Mouse (Mus musculus): Measurements from ENCODE around the gene Myoc. TPM values are rescaled to one million over a fixed set of nuclear protein-coding genes. Genes with fewer than 3 reads are reported as not detected.

Myoc gene
- polyA plus RNA-seq, 1 experiment from 2014 or later: 0.17 TPM

GRCm38 (mm10) chr1:162642591-162642990 is 3.6 kb downstream of the Myoc start:
- Histone ChIP-seq H3K27ac (ENCODE audit: low read length) (no peak overlapping the region), H3K36me3 (ENCODE audit: insufficient read depth, low read length) (no peaks in the 10 kb centered on the region), H3K9me3 (ENCODE audit: low read length) (no peaks in the 10 kb centered on the region), H3K4me3 (ENCODE audit: low read length) (no peak overlapping the region), H3K27me3 (ENCODE audit: insufficient read depth, low read length) (no peaks in the 10 kb centered on the region), H3K4me2 (replicated peaks; ENCODE audit: low read depth, low read length) (no peak overlapping the region), H3K9ac (replicated peaks; ENCODE audit: low read length) (no peak overlapping the region), H3K4me1 (ENCODE audit: insufficient read depth, low read length) (no peaks in the 10 kb centered on the region)
- 61% methylated on average over 3 of the region's 3 CpGs for WGBS
- no peak for ATAC-seq (ENCODE audit: low FRiP score, low TSS enrichment)

DNA sequence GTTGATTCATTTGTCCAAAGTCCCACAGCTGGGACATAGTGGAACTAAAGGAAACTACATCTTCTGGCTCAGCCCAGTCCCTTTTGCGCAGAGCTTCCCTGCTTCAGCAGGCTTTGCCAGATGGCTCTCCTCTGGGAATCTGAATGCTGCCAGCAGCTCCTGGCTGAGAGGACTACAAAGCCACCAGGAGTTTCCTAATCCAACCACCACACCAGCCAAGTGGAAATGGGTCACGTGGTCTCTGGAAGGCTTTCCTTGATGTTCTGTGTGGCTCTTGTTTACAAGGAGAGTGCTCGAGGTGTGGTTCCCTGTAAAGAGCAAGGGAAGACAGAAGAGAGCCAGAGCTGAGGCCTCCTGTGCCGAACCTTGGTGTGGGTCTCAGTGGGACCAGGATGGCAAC is 4.8 kb downstream of the Myoc start:
- Histone ChIP-seq H3K4me3 (ENCODE audit: low read length) (no peak overlapping the region), H3K9me3 (ENCODE audit: low read length) (no peaks in the 10 kb centered on the region), H3K4me2 (replicated peaks; ENCODE audit: low read depth, low read length) (no peak overlapping the region), H3K27ac (ENCODE audit: low read length) (no peak overlapping the region), H3K9ac (replicated peaks; ENCODE audit: low read length) (no peak overlapping the region), H3K4me1 (ENCODE audit: insufficient read depth, low read length) (no peaks in the 10 kb centered on the region), H3K36me3 (ENCODE audit: insufficient read depth, low read length) (no peaks in the 10 kb centered on the region), H3K27me3 (ENCODE audit: insufficient read depth, low read length) (no peaks in the 10 kb centered on the region)
- 40% methylated on average over 4 of the region's 4 CpGs for WGBS
- no peak for ATAC-seq (ENCODE audit: low FRiP score, low TSS enrichment)

- Histone ChIP-seq H3K9ac (replicated peaks; ENCODE audit: low read length) (no peak overlapping the region), H3K27ac (ENCODE audit: low read length) (no peak overlapping the region), H3K9me3 (ENCODE audit: low read length) (no peaks in the 10 kb centered on the region), H3K27me3 (ENCODE audit: insufficient read depth, low read length) (no peaks in the 10 kb centered on the region), H3K4me2 (replicated peaks; ENCODE audit: low read depth, low read length) (no peak overlapping the region), H3K36me3 (ENCODE audit: insufficient read depth, low read length) (no peaks in the 10 kb centered on the region), H3K4me3 (ENCODE audit: low read length) (no peak overlapping the region), H3K4me1 (ENCODE audit: insufficient read depth, low read length) (no peaks in the 10 kb centered on the region)
- WGBS: 77% methylated on average over 10 of the region's 10 CpGs
- no peak for ATAC-seq (ENCODE audit: low FRiP score, low TSS enrichment)
These were observed 7.2 kb downstream of the Myoc start for GRCm38 (mm10) chr1:162646083-162646686.

- no peak overlapping the region for H3K4me3 ChIP-seq (ENCODE audit: low read length)
- no peak for ATAC-seq (ENCODE audit: low FRiP score, low TSS enrichment)
- 93% methylated on average over 14 of the region's 14 CpGs for WGBS
These were observed 9.5 kb downstream of the Myoc start for GRCm38 (mm10) chr1:162648416-162648815.

GRCm38 (mm10) chr1:162658119-162658518 is 19.2 kb downstream of the Myoc start, which contains the start of gene Myocos:
Gene Myocos (minus strand): TSS chr1:162658219.
- H3K27ac ChIP-seq (ENCODE audit: low read length): no peak within 1 kb of the TSS
- H3K4me2 ChIP-seq (replicated peaks; ENCODE audit: low read depth, low read length): no peak within 1 kb of the TSS
- H3K4me1 ChIP-seq (ENCODE audit: insufficient read depth, low read length): no peaks in the 10 kb centered on the region
- no peak for ATAC-seq (ENCODE audit: low FRiP score, low TSS enrichment)
- no peak within 1 kb of the TSS for H3K9ac ChIP-seq (replicated peaks; ENCODE audit: low read length)
- H3K4me3 ChIP-seq (ENCODE audit: low read length): no peak within 1 kb of the TSS
- H3K27me3 ChIP-seq (ENCODE audit: insufficient read depth, low read length): no peaks in the 10 kb centered on the region
- WGBS: 93% methylated on average over 7 of the region's 7 CpGs
- no peaks in the 10 kb centered on the region for H3K36me3 ChIP-seq (ENCODE audit: insufficient read depth, low read length)
- no peaks in the 10 kb centered on the region for H3K9me3 ChIP-seq (ENCODE audit: low read length)

More at GRCm38 (mm10) chr1:162648416-162648815, 9.5 kb downstream of the Myoc start:
- Histone ChIP-seq H3K9me3 (ENCODE audit: low read length) (no peaks in the 10 kb centered on the region), H3K4me1 (ENCODE audit: insufficient read depth, low read length) (no peaks in the 10 kb centered on the region), H3K27me3 (ENCODE audit: insufficient read depth, low read length) (no peaks in the 10 kb centered on the region), H3K27ac (ENCODE audit: low read length) (no peak overlapping the region), H3K36me3 (ENCODE audit: insufficient read depth, low read length) (no peaks in the 10 kb centered on the region), H3K9ac (replicated peaks; ENCODE audit: low read length) (no peak overlapping the region), H3K4me2 (replicated peaks; ENCODE audit: low read depth, low read length) (no peak overlapping the region)

DNA sequence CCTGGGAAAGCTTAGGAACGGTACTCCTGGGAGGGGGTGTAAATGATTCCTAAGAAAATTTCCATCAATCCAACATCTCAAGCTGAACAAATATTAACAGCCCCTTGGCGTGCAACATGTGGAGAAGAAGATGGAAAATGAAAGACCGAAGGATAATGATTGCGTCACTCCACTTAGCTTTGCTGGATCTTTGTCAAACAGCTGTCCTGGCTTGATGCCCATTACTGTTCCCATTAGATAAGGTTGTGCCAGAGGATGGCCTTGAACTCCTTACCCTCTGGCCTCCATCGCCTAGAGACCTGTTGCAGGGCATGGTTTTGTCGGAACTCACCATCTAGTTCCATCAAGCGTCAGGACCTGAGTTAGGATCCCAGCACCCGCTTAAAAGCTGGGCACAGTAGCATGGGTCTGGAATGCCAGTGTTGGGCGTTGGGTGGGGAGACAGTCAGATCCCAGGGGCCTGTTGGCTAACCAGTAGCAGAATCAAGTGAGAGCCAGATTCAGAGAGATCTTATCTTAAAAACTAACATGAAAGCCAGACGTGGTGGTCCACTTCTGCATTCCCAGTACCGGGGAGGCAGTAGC is 21.4 kb downstream of the Myoc start:
- no peak for ATAC-seq (ENCODE audit: low FRiP score, low TSS enrichment)
- Histone ChIP-seq H3K27ac (ENCODE audit: low read length) (no peak overlapping the region), H3K9ac (replicated peaks; ENCODE audit: low read length) (no peak overlapping the region), H3K36me3 (ENCODE audit: insufficient read depth, low read length) (no peaks in the 10 kb centered on the region), H3K4me1 (ENCODE audit: insufficient read depth, low read length) (no peaks in the 10 kb centered on the region), H3K4me3 (ENCODE audit: low read length) (no peak overlapping the region), H3K4me2 (replicated peaks; ENCODE audit: low read depth, low read length) (no peak overlapping the region), H3K27me3 (ENCODE audit: insufficient read depth, low read length) (no peaks in the 10 kb centered on the region), H3K9me3 (ENCODE audit: low read length) (no peaks in the 10 kb centered on the region)
- 83% methylated on average over 11 of the region's 11 CpGs for WGBS

DNA sequence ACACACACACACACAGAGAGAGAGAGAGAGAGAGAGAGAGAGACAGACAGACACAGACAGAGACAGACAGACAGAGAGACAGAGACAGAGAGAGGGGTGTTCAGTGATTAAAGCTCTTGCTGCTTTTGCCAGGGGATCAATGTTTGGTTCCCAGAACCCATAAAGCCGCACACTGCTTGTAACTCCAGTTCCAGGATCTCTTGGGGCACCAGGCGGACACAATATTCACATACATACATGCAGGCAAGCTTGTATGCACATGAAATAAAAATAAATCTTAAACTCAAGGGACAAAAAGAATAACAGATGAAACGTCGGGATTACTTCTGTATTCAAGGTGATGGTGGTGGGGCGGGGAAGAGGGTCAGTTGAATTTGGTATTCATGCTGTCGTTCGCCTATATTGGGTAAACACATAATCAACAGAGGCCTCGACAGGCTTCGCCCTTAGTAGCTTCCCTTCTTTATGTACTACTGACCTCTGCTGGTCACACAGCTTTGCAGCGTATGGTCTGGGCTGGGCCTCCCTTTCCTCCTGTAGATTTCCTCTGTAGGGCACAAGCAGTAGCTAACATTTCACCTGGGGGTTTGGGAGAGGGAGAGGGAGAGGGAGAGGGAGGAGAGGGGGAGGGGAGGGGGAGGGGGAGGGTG is 26.0 kb downstream of the Myoc start:
- Histone ChIP-seq H3K9ac (replicated peaks; ENCODE audit: low read length) (no peak overlapping the region), H3K4me1 (ENCODE audit: insufficient read depth, low read length) (0 out of 2 replicates have a peak, but pooled peaks cover 6% of the 10 kb centered on the region), H3K27me3 (ENCODE audit: insufficient read depth, low read length) (no peaks in the 10 kb centered on the region), H3K27ac (ENCODE audit: low read length) (no peak overlapping the region), H3K9me3 (ENCODE audit: low read length) (no peaks in the 10 kb centered on the region), H3K4me3 (ENCODE audit: low read length) (no peak overlapping the region), H3K36me3 (ENCODE audit: insufficient read depth, low read length) (no peaks in the 10 kb centered on the region), H3K4me2 (replicated peaks; ENCODE audit: low read depth, low read length) (peak overlapping the region; percentile 63)
- peak; percentile 99 for ATAC-seq (ENCODE audit: low FRiP score, low TSS enrichment)
- WGBS: 16% methylated on average over 10 of the region's 10 CpGs

GRCm38 (mm10) chr1:162665486-162666174 is 26.7 kb downstream of the Myoc start:
- Histone ChIP-seq H3K9me3 (ENCODE audit: low read length) (no peaks in the 10 kb centered on the region), H3K27ac (ENCODE audit: low read length) (no peak overlapping the region), H3K36me3 (ENCODE audit: insufficient read depth, low read length) (0 out of 2 replicates have a peak, but pooled peaks cover 6% of the 10 kb centered on the region), H3K9ac (replicated peaks; ENCODE audit: low read length) (peak overlapping the region; percentile 66), H3K4me2 (replicated peaks; ENCODE audit: low read depth, low read length) (peak overlapping the region; percentile 63), H3K4me3 (ENCODE audit: low read length) (peak overlapping the region; percentile 43), H3K27me3 (ENCODE audit: insufficient read depth, low read length) (no peaks in the 10 kb centered on the region), H3K4me1 (ENCODE audit: insufficient read depth, low read length) (0 out of 2 replicates have a peak, but pooled peaks cover 6% of the 10 kb centered on the region)
- WGBS: 3% methylated on average over 11 of the region's 11 CpGs
- peak; percentile 88 for ATAC-seq (ENCODE audit: low FRiP score, low TSS enrichment)

DNA sequence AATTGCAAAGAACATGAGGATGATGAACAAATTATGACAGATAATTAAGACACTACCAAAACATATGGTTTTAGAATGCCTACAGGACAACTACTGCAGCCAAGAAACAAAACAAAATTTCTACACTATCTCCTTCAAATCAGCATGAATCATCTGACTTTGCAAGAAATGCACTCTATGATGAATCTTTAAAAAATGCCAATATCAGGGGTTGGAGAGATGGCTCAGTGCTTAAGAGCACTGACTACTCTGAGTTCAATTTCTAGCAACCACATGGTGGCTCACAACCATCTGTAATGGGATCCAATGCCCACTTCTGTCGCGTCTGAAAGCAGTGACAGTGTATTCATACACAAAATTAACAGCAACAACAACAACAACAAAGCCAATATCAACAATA is 54.8 kb downstream of the Myoc start:
- WGBS: 78% methylated on average over 2 of the region's 2 CpGs
- Histone ChIP-seq H3K27ac (ENCODE audit: low read length) (no peak overlapping the region), H3K9me3 (ENCODE audit: low read length) (no peaks in the 10 kb centered on the region), H3K9ac (replicated peaks; ENCODE audit: low read length) (no peak overlapping the region), H3K36me3 (ENCODE audit: insufficient read depth, low read length) (peaks cover 62% of the 10 kb centered on the region), H3K4me3 (ENCODE audit: low read length) (no peak overlapping the region), H3K4me1 (ENCODE audit: insufficient read depth, low read length) (no peaks in the 10 kb centered on the region), H3K4me2 (replicated peaks; ENCODE audit: low read depth, low read length) (no peak overlapping the region), H3K27me3 (ENCODE audit: insufficient read depth, low read length) (no peaks in the 10 kb centered on the region)
- no peak for ATAC-seq (ENCODE audit: low FRiP score, low TSS enrichment)

Data from kidney, embryonic 16.5 days (tissue).